Mouse (Mus musculus): ENCODE data around the gene Igfbp7. TPM values are rescaled to one million over a fixed set of nuclear protein-coding genes. Genes with fewer than 3 reads are reported as not detected.
A peak's percentile ranks its signal among the peaks of the same experiment; 100 is the strongest.
"Not testable (repeated sequence)": the region's sequence is repeated elsewhere in the genome, so short reads cannot be mapped to it uniquely, and the experiment has no call there.

The Igfbp7 gene
- total RNA-seq (2021): 100 to 1,000 TPM; 651 to 852 TPM
- 5,575 and 9,689 TPM in 2 replicates for polyA plus RNA-seq (2012; rRNA removed)
- long read RNA-seq, transcript Igfbp7-201 (5 exons, 1,116 nt): major isoform, 803 of 829 reads
- long read RNA-seq, partial matches to known transcripts: 10 of 829 reads
- long read RNA-seq, other reads (novel, unspliced or antisense): 14 of 829 reads

GRCm38 (mm10) chr5:77407341-77408298 lies at the start of gene Igfbp7:
Gene Igfbp7, minus strand, starts transcription at chr5:77408041.
- peak; percentile 92 for DNase-seq

- no peak for DNase-seq
Observed at GRCm38 (mm10) chr5:77452103-77452502, 44.3 kb upstream of the Igfbp7 start.

GRCm38 (mm10) chr5:77449531-77449930 lies 41.7 kb upstream of the Igfbp7 start:
- DNase-seq: no peak

GRCm38 (mm10) chr5:77445431-77445830 lies 37.6 kb upstream of the Igfbp7 start:
- no peak for DNase-seq

- DNase-seq: no peak
Observed at GRCm38 (mm10) chr5:77443889-77444573, 36.2 kb upstream of the Igfbp7 start.

GRCm38 (mm10) chr5:77442856-77443623 lies 35.2 kb upstream of the Igfbp7 start:
- DNase-seq: no peak

- DNase-seq: no peak
Observed at GRCm38 (mm10) chr5:77436308-77436707, 28.5 kb upstream of the Igfbp7 start.

GRCm38 (mm10) chr5:77434060-77434459 lies 26.2 kb upstream of the Igfbp7 start:
- DNase-seq: no peak

- no peak for DNase-seq
Observed at GRCm38 (mm10) chr5:77433561-77433960, 25.7 kb upstream of the Igfbp7 start.

- DNase-seq: no peak
Observed at GRCm38 (mm10) chr5:77433119-77433518, 25.3 kb upstream of the Igfbp7 start.

- DNase-seq: no peak
Observed at GRCm38 (mm10) chr5:77432446-77432845, 24.6 kb upstream of the Igfbp7 start.

GRCm38 (mm10) chr5:77431068-77431467 lies 23.2 kb upstream of the Igfbp7 start:
- no peak for DNase-seq

- DNase-seq: no peak
Observed at GRCm38 (mm10) chr5:77430471-77430870, 22.6 kb upstream of the Igfbp7 start.

GRCm38 (mm10) chr5:77430049-77430448 lies 22.2 kb upstream of the Igfbp7 start:
- DNase-seq: no peak

GRCm38 (mm10) chr5:77428526-77428925 lies 20.7 kb upstream of the Igfbp7 start:
- no peak for DNase-seq

GRCm38 (mm10) chr5:77427986-77428385 lies 20.1 kb upstream of the Igfbp7 start:
- DNase-seq: no peak

GRCm38 (mm10) chr5:77425721-77426500 lies 18.1 kb upstream of the Igfbp7 start:
- DNase-seq: peak; percentile 24

GRCm38 (mm10) chr5:77419537-77419936 lies 11.7 kb upstream of the Igfbp7 start:
- DNase-seq: not testable (repeated sequence)

GRCm38 (mm10) chr5:77416058-77416457 lies 8.2 kb upstream of the Igfbp7 start:
- no peak for DNase-seq

GRCm38 (mm10) chr5:77408530-77408929 lies 689 bp upstream of the Igfbp7 start:
- DNase-seq: no peak

- DNase-seq: peak; percentile 52
Observed at GRCm38 (mm10) chr5:77406371-77406871, 1.4 kb downstream of the Igfbp7 start.
